Mouse (Mus musculus): ENCODE data around the gene Tnrc6b. TPM values are rescaled to one million over a fixed set of nuclear protein-coding genes. Genes with fewer than 3 reads are reported as not detected.

The Tnrc6b gene
- polyA plus RNA-seq, 2 experiments, result 8.1 to 8.8 TPM

- Histone ChIP-seq H3K4me3 (ENCODE audit: insufficient read depth in 1 of 2, low read depth in 2 of 2, low read length in 2 of 2) (no peak overlapping the region), H3K4me1 (replicated peaks; ENCODE audit: control insufficient read depth in 2 of 2, insufficient read depth in 2 of 2, low read length in 1 of 2) (peaks cover 0 to 8% of the 10 kb centered on the region in 2 experiments; a peak in 2 of 4 replicates), H3K9ac (replicated peaks) (no peak overlapping the region), H3K27me3 (ENCODE audit: control insufficient read depth, insufficient read depth, low read length) (no peaks in the 10 kb centered on the region), H3K36me3 (replicated peaks; ENCODE audit: control insufficient read depth, insufficient read depth, low read depth) (peaks cover 29% of the 10 kb centered on the region), H3K9me3 (ENCODE audit: control insufficient read depth, low read length) (no peaks in the 10 kb centered on the region), H3K27ac (no peak overlapping the region), H3K4me2 (ENCODE audit: low read depth) (no peak overlapping the region)
- DNase-seq (ENCODE audit: low read depth in 3 of 3, low spot score in 3 of 3) (no peak), ATAC-seq (ENCODE audit: insufficient read depth) (no peak)
- TF ChIP-seq EP300 (IDR thresholded peaks at IDR 0.05; ENCODE audit: low read depth) (no peak), CTCF (IDR thresholded peaks at IDR 0.05; ENCODE audit: low read depth) (no peak)
- 32% methylated on average over 5 of the region's 5 CpGs for WGBS (ENCODE audit: insufficient replicate concordance)
Observed at GRCm38 (mm10) chr15:80934841-80935240, 223.7 kb downstream of the Tnrc6b start.

DNA sequence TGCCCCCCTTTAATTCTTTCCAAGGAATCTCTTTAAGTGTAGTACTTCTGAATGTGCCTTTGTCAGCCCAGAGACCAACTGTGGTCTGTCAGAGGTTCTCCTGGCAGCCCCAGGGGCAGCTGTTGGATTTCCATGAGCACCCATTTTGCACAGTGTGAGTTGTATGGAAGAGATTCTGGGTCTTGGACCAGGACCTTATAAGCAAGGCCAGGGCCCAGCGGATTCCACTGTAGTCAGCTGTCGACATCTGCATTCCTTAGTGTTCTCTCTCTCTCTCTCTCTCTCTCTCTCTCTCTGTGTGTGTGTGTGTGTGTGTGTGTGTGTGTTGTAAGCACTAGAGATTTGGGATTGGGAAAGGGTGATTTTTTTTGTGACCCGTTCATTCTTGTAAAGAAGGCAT, 225.6 kb downstream of the Tnrc6b start:
- Histone ChIP-seq H3K9me3 (ENCODE audit: control insufficient read depth, low read length) (no peaks in the 10 kb centered on the region), H3K27me3 (ENCODE audit: control insufficient read depth, insufficient read depth, low read length) (no peaks in the 10 kb centered on the region), H3K9ac (replicated peaks) (no peak overlapping the region), H3K4me3 (ENCODE audit: insufficient read depth in 1 of 2, low read depth in 2 of 2, low read length in 2 of 2) (no peak overlapping the region), H3K27ac (no peak overlapping the region), H3K4me1 (replicated peaks; ENCODE audit: control insufficient read depth in 2 of 2, insufficient read depth in 2 of 2, low read length in 1 of 2) (peaks cover 0 to 5% of the 10 kb centered on the region in 2 experiments; a peak in 2 of 4 replicates), H3K4me2 (ENCODE audit: low read depth) (no peak overlapping the region), H3K36me3 (replicated peaks; ENCODE audit: control insufficient read depth, insufficient read depth, low read depth) (peaks cover 17% of the 10 kb centered on the region)
- DNase-seq (ENCODE audit: low read depth in 3 of 3, low spot score in 3 of 3) (no peak), ATAC-seq (ENCODE audit: insufficient read depth) (no peak)
- WGBS (ENCODE audit: insufficient replicate concordance), result 90% methylated on average over 3 of the region's 3 CpGs
- TF ChIP-seq EP300 (IDR thresholded peaks at IDR 0.05; ENCODE audit: low read depth) (no peak), CTCF (IDR thresholded peaks at IDR 0.05; ENCODE audit: low read depth) (no peak)

DNA sequence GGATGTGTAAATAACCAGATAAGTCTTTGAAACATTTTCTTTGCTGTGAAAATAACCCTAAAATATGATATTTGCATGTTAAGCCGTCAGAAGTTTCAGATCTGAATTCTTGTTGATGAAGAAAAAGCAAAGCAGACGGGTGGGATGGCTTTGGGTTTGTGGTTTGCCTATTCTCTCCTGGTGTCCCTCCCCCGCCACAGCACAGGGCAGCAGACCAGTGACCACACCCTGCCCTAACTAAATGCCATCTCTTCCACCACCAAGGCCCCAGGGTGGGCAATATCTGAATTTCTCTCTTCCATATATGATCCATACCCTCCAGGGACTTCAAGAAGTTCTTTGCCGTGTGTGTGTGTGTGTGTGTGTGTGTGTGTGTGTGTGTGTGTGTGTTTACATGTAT, 227.5 kb downstream of the Tnrc6b start:
- H3K4me1 ChIP-seq (replicated peaks; ENCODE audit: control insufficient read depth in 2 of 2, insufficient read depth in 2 of 2, low read length in 1 of 2), result peaks cover 0 to 5% of the 10 kb centered on the region in 2 experiments; a peak in 2 of 4 replicates
- no peak for DNase-seq (ENCODE audit: low read depth in 3 of 3, low spot score in 3 of 3)
- ATAC-seq (ENCODE audit: insufficient read depth), result no peak
- no peak overlapping the region for H3K4me2 ChIP-seq (ENCODE audit: low read depth)
- no peaks in the 10 kb centered on the region for H3K9me3 ChIP-seq (ENCODE audit: control insufficient read depth, low read length)
- H3K36me3 ChIP-seq (replicated peaks; ENCODE audit: control insufficient read depth, insufficient read depth, low read depth), result peaks cover 13% of the 10 kb centered on the region
- H3K27ac ChIP-seq, result no peak overlapping the region
- H3K4me3 ChIP-seq (ENCODE audit: insufficient read depth in 1 of 2, low read depth in 2 of 2, low read length in 2 of 2), result no peak overlapping the region
- no peak for TF ChIP-seq EP300 (IDR thresholded peaks at IDR 0.05; ENCODE audit: low read depth)
- TF ChIP-seq CTCF (IDR thresholded peaks at IDR 0.05; ENCODE audit: low read depth), result no peak
- H3K27me3 ChIP-seq (ENCODE audit: control insufficient read depth, insufficient read depth, low read length), result no peaks in the 10 kb centered on the region
- H3K9ac ChIP-seq (replicated peaks), result no peak overlapping the region
- 45% methylated on average over 4 of the region's 4 CpGs for WGBS (ENCODE audit: insufficient replicate concordance)

DNA sequence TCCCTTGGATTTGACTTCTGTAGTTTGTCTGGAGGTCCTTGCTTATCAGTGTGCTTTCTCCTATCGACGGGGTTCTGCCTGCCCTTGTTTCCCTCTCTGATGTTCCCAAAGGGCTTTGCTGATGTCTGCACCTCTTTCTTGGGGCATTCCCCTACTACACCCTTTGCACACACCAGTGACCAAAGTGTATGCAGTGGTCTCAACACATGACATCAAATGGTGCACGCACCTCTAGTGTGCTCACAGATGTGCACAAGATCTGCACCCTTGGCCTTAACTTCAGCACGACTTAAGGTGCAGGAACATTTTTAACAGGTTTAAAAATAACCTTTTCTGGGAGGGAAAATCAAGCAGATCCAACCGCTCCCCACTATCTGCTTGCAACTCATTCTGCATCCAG, 228.3 kb downstream of the Tnrc6b start:
- DNase-seq (ENCODE audit: low read depth in 3 of 3, low spot score in 3 of 3) (no peak), ATAC-seq (ENCODE audit: insufficient read depth) (no peak)
- H3K9me3 ChIP-seq (ENCODE audit: control insufficient read depth, low read length), result no peaks in the 10 kb centered on the region
- H3K4me2 ChIP-seq (ENCODE audit: low read depth), result no peak overlapping the region
- H3K4me3 ChIP-seq (ENCODE audit: insufficient read depth in 1 of 2, low read depth in 2 of 2, low read length in 2 of 2), result no peak overlapping the region
- TF ChIP-seq EP300 (IDR thresholded peaks at IDR 0.05; ENCODE audit: low read depth) (no peak), CTCF (IDR thresholded peaks at IDR 0.05; ENCODE audit: low read depth) (no peak)
- peaks cover 11% of the 10 kb centered on the region; the same call in 1 of the 2 replicates for H3K36me3 ChIP-seq (replicated peaks; ENCODE audit: control insufficient read depth, insufficient read depth, low read depth)
- H3K4me1 ChIP-seq (replicated peaks; ENCODE audit: control insufficient read depth in 2 of 2, insufficient read depth in 2 of 2, low read length in 1 of 2), result peaks cover 0 to 3% of the 10 kb centered on the region in 2 experiments; a peak in 2 of 4 replicates
- WGBS (ENCODE audit: insufficient replicate concordance), result 50% methylated on average over 5 of the region's 5 CpGs
- no peak overlapping the region for H3K27ac ChIP-seq
- H3K9ac ChIP-seq (replicated peaks), result no peak overlapping the region
- no peaks in the 10 kb centered on the region for H3K27me3 ChIP-seq (ENCODE audit: control insufficient read depth, insufficient read depth, low read length)

- H3K4me2 ChIP-seq (ENCODE audit: low read depth), result no peak overlapping the region
- DNase-seq (ENCODE audit: low read depth in 3 of 3, low spot score in 3 of 3), result no peak
- no peak overlapping the region for H3K27ac ChIP-seq
- 84% methylated on average over 6 of the region's 6 CpGs for WGBS (ENCODE audit: insufficient replicate concordance)
- H3K4me1 ChIP-seq (replicated peaks; ENCODE audit: control insufficient read depth in 2 of 2, insufficient read depth in 2 of 2, low read length in 1 of 2), result peaks cover 0 to 3% of the 10 kb centered on the region in 2 experiments; a peak in 2 of 4 replicates
- H3K9me3 ChIP-seq (ENCODE audit: control insufficient read depth, low read length), result no peaks in the 10 kb centered on the region
- TF ChIP-seq CTCF (IDR thresholded peaks at IDR 0.05; ENCODE audit: low read depth) (no peak), EP300 (IDR thresholded peaks at IDR 0.05; ENCODE audit: low read depth) (no peak)
- no peak overlapping the region for H3K4me3 ChIP-seq (ENCODE audit: insufficient read depth in 1 of 2, low read depth in 2 of 2, low read length in 2 of 2)
- H3K36me3 ChIP-seq (replicated peaks; ENCODE audit: control insufficient read depth, insufficient read depth, low read depth), result 0 out of 2 replicates have a peak, but pooled peaks cover 2% of the 10 kb centered on the region
- no peaks in the 10 kb centered on the region for H3K27me3 ChIP-seq (ENCODE audit: control insufficient read depth, insufficient read depth, low read length)
- no peak overlapping the region for H3K9ac ChIP-seq (replicated peaks)
- no peak for ATAC-seq (ENCODE audit: insufficient read depth)
Observed at GRCm38 (mm10) chr15:80941468-80942040, 230.4 kb downstream of the Tnrc6b start.
